Mouse (Mus musculus) erythroblast, embryonic 14.5 days (primary cell): ENCODE results near the gene 4931406P16Rik.

ENCODE experiments used
- GATA1 ChIP-seq: IDR thresholded peaks from 2 replicates; pipeline ENCODE4 v1.6.1; 2012; ENCODE audit warnings: low read length, inconsistent platforms, mixed read lengths
- TAL1 ChIP-seq: IDR thresholded peaks from 3 replicates; pipeline ENCODE4 v1.6.1; 2012; ENCODE audit warnings: low read length, inconsistent platforms, mixed read lengths

GRCm38 (mm10) chr7:34272465-34272864 is 40.9 kb downstream of the 4931406P16Rik start:
- TF ChIP-seq TAL1 = no peak
- no peak for TF ChIP-seq GATA1
